Mouse (Mus musculus) hindbrain, embryonic 10.5 days (tissue): Measurements from ENCODE around the gene Atf3. TPM values are rescaled to one million over a fixed set of nuclear protein-coding genes. Genes with fewer than 3 reads are reported as not detected.

ENCODE experiments used
- DNase-seq: peaks from one replicate; pipeline ENCODE4 v3.0.0-alpha.2; 2017; ENCODE audit warnings: low spot score
- H3K27ac ChIP-seq: fragments of 300-500 bp; sonication (generic); 2 replicates; pipeline ENCODE4 v1.5.1; 2016; ENCODE audit warnings: mild to moderate bottlenecking, moderate library complexity
- H3K27me3 ChIP-seq: fragments of 300-500 bp; sonication (generic); 2 replicates; pipeline ENCODE4 v1.6.1; 2016; ENCODE audit warnings: mild to moderate bottlenecking; ENCODE audit not compliant: poor library complexity, insufficient read depth, severe bottlenecking
- H3K36me3 ChIP-seq: fragments of 300-500 bp; sonication (generic); 2 replicates; pipeline ENCODE4 v1.6.1; 2016; ENCODE audit warnings: mild to moderate bottlenecking, moderate library complexity
- H3K4me1 ChIP-seq: fragments of 300-500 bp; sonication (generic); replicated peaks from 2 replicates; pipeline ENCODE4 v1.6.1; 2016; ENCODE audit warnings: mild to moderate bottlenecking
- H3K4me3 ChIP-seq: fragments of 300-500 bp; sonication (generic); 2 replicates; pipeline ENCODE4 v1.5.1; 2016; ENCODE audit warnings: mild to moderate bottlenecking, moderate library complexity
- H3K9me3 ChIP-seq: fragments of 300-500 bp; sonication (generic); 2 replicates; pipeline ENCODE4 v1.6.1; 2016; ENCODE audit warnings: mild to moderate bottlenecking, moderate library complexity
- WGBS: fragments of 180-500 bp; shearing (Covaris S2); methylation state at CpG from one replicate; pipeline ENCODE4 v1.1.7; 2016; 5-methylcytosine and 5-hydroxymethylcytosine counted together
- polyA plus RNA-seq: library from polyadenylated mRNA; unstranded; fragments of >200 nt; fragmentation: Nextera tagmentation; extraction: Ambion mirVana; gene quantifications from 2 replicates; pipeline ENCODE4 v1.2.1, GENCODE M21; 2016

Atf3 gene
- polyA plus RNA-seq, 1 experiment from 2014 or later, result 2.4 TPM

DNA sequence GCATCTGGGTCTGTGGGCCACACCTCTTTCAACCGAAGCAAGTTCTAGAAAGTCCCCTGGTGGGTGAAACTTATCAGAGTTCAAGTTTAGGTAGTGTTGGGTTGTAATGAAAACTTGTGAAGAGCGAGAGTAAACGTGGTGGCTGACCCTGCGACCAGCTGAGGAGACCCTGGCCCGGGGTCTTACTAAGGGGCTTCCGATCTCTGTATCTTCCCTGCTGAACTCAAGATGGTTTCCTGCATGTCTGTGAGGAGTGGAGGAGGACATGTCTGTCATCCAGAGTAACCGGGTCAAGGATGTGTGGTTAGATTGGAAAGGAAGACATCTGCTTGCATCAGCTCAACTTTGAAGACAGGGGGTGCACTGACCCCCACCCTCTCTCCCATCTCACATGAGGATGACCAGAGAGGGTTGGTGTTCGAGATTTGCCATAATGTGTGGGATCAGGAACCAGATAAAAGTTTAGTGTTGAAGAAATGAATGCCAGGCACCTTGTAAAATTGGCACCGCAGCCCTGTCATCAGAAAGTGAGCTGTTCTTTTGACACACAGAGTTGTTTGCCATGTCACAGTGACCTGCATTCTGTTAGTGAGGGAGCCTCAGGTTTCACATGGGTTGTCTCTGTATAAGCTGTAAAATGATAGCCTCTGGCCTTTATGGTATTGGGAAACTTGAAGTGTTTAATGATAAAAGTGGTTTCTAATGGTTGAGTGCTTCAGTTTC lies 7.3 kb upstream of the Atf3 start:
- no peak for DNase-seq
- 55% methylated on average over 9 of the region's 9 CpGs for WGBS
- H3K27ac ChIP-seq, result peak overlapping the region; percentile 91

DNA sequence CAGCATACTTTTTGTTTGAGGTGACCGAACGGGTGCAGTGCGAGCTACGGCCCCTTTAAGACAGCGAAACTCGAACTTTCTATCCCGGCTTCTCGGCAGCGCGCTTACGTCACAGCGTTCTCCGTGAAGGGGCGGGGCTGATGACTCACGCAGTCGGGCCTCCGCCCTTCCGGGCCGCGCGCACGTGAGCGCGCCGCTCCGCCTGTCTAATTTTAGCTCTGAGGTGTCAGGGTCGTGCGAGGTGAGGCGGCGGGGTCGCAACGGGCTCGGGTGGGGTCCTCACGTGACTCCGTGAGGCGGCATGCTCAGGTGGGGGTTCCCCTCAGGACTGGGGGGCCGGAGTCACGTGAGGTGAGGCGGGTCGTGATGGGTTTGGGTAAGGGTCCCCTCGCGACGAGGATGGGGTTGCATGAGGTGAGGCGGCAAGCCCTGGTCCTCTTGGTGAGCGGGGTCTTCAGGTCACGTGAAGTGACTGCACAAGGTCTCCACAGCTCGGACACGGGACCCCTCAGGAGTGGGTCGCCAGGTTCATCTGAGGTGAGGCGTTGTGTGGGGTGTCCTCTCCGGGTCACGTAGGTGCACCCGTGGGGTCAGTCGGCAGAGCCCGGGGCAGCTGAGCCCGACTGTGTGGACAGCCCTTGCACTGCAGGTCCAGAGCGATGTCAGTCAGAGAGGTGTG lies 6.6 kb upstream of the Atf3 start:
- DNase-seq, result peak; percentile 92

More for the DNA sequence above, 7.3 kb upstream of the Atf3 start:
- Histone ChIP-seq H3K9me3 (no peaks in the 10 kb centered on the region), H3K36me3 (no peaks in the 10 kb centered on the region), H3K27me3 (no peaks in the 10 kb centered on the region), H3K4me3 (peak overlapping the region; percentile 85), H3K4me1 (peaks cover 21% of the 10 kb centered on the region)

DNA sequence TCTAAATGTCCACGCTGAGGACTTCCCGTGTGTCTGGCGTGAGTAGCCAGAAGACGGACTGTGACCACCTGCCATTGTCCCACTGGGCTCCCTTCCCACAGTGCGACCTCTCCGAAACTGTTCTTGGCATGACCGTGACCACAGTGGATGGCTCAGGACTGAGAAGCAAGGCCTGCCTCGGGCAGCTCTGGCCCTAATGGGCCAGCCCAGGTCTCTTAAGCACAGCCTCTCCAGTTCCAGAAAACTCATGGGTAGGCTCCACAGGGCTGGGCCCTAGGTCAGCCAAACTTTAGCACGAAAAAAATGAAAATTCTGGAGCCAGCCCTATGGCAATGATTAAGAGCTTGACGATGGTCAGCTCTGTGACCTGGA lies 6.1 kb upstream of the Atf3 start:
- Histone ChIP-seq H3K4me1 (peaks cover 21% of the 10 kb centered on the region), H3K36me3 (no peaks in the 10 kb centered on the region), H3K27ac (peak overlapping the region; percentile 91), H3K27me3 (no peaks in the 10 kb centered on the region), H3K9me3 (no peaks in the 10 kb centered on the region), H3K4me3 (peak overlapping the region; percentile 85)
- DNase-seq, result no peak
- 57% methylated on average over 10 of the region's 10 CpGs for WGBS

More for the DNA sequence above, 6.6 kb upstream of the Atf3 start:
- peak overlapping the region; percentile 85 for H3K4me3 ChIP-seq
- no peaks in the 10 kb centered on the region for H3K27me3 ChIP-seq
- no peaks in the 10 kb centered on the region for H3K9me3 ChIP-seq
- 2% methylated on average over 57 of the region's 57 CpGs for WGBS
- no peaks in the 10 kb centered on the region for H3K36me3 ChIP-seq
- H3K4me1 ChIP-seq, result peaks cover 21% of the 10 kb centered on the region
- peak overlapping the region; percentile 91 for H3K27ac ChIP-seq

DNA sequence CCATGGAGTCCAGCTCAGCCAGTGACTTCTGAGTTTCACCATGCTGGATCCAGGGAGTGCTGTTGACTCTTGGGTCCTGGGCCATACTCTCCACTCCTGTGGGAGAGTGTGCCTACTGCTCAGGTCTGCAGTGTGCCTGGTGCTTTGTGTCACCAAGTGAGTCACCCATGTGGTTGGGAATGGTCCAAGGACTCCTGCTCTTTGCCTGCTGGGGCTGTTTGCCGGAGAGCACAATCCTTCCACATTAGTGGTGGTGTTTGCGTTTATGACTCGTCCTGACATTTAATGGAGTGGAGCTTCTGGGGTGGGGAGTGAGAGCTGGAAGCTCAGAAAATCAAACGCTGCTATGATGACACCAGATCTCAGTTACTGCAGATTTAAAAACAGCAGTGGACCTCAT lies 4.2 kb upstream of the Atf3 start:
- H3K27ac ChIP-seq, result no peak overlapping the region
- no peaks in the 10 kb centered on the region for H3K9me3 ChIP-seq
- H3K4me1 ChIP-seq, result peaks cover 21% of the 10 kb centered on the region
- H3K36me3 ChIP-seq, result no peaks in the 10 kb centered on the region
- no peak overlapping the region for H3K4me3 ChIP-seq
- H3K27me3 ChIP-seq, result peaks cover 11% of the 10 kb centered on the region
- no peak for DNase-seq
- 88% methylated on average over 4 of the region's 4 CpGs for WGBS

DNA sequence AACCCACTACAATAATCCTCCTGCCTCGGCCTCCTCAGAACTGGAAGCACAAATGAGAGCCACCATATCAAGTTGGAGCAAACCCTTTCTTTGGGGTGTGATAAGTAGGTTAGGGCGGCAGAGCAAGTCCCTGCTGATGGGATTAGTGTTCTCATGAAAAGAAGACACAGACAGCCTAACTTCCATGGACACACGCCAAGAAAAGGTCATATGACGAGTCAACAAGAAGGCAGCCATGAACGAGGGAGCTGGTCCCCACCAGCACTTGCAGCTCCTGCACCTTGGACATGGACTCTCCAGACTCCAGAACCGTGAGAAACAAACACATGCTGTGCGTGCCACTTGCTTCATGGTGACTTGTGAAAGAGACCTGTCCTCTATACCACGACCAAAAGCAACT lies 2.7 kb upstream of the Atf3 start:
- H3K4me3 ChIP-seq, result no peak overlapping the region
- H3K9me3 ChIP-seq, result no peaks in the 10 kb centered on the region
- H3K4me1 ChIP-seq, result peaks cover 29% of the 10 kb centered on the region
- no peak overlapping the region for H3K27ac ChIP-seq
- peaks cover 11% of the 10 kb centered on the region for H3K27me3 ChIP-seq
- H3K36me3 ChIP-seq, result no peaks in the 10 kb centered on the region
- no peak for DNase-seq
- WGBS, result 83% methylated on average over 8 of the region's 8 CpGs

DNA sequence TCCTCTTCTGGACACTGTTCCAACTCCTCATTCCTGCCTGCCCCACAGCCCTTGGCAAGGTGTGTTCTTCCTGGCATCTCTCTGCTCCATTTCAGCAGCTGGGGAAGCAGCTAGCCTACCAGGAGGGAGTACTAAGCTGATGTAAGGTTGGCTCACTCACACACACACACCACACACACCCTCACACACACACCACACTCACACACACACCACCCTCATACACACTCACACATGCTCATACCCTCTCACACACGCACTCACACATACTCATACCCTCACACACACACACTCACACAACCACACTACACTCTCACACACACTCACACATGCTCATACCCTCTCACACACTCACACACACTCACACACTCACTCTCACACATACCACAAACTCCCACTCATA lies 1.9 kb upstream of the Atf3 start:
- no peaks in the 10 kb centered on the region for H3K36me3 ChIP-seq
- H3K9me3 ChIP-seq, result no peaks in the 10 kb centered on the region
- WGBS, result 92% methylated on average over 1 of the region's 1 CpGs
- no peak for DNase-seq
- H3K27me3 ChIP-seq, result peaks cover 11% of the 10 kb centered on the region
- H3K27ac ChIP-seq, result no peak overlapping the region
- H3K4me3 ChIP-seq, result no peak overlapping the region
- peaks cover 21% of the 10 kb centered on the region for H3K4me1 ChIP-seq

DNA sequence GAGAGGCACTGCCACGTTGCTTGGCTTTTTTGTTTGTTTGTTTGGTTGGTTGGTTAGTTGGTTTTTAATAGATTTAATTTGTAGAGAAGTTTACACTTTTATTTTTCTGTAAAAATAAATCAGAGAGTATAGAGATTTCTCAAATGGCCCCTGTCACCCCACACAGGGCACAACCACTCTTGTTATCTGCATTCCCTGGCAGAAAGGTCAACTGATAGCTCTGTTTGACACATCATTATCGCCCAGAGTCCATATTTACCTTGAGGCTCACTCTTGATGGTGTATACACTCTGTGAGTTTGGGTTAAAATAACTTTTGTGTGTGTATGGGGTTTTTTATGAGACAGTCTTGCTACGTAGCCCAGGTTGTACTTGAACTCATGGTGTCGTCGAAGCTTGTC lies 744 bp upstream of the Atf3 start:
- Histone ChIP-seq H3K27ac (no peak overlapping the region), H3K36me3 (no peaks in the 10 kb centered on the region), H3K27me3 (peaks cover 11% of the 10 kb centered on the region), H3K9me3 (no peaks in the 10 kb centered on the region), H3K4me3 (no peak overlapping the region), H3K4me1 (peaks cover 11% of the 10 kb centered on the region)
- no peak for DNase-seq
- WGBS, result 87% methylated on average over 5 of the region's 5 CpGs

DNA sequence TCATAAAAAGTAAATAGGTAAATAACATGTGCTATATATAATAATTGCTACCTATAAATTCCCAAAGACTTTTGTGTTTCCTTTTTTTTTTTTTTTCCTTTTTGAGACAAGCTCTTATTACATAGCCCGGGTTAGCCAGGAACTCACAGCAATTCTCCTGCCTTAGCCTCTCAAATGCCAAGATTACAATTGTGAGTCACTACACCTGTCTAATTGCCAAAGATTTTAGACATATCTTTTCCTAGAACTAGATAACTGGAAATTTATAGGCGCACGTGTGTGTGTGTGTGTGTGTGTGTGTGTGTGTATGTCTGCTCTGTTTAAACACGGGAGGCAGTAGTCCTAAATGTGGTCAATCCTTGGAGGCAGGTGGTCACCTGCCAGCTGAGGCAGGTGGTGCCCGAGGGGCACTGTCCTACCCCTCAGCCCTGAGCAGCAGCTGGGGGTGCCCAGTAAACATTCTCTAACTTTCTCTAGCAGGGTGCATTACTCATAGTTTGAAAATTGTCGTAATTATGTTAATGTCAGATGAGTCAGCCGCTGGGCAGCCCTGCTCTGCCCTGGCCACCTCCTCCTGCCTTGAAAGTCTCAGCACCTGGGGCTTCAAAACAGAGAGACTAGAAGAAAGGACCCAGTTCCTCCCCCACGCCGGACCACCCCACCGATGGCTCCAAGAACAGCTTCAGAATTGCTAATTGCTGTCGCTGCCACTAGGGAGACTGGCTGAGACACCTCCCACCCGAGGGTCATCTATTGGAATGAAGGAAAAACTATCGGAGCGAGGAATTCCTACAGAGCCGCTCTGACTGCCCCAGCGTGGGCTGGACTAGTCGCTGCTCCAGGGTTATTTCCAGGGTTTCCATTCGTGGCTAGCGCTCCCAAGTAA lies 1.8 kb downstream of the Atf3 start:
- Histone ChIP-seq H3K9me3 (no peaks in the 10 kb centered on the region), H3K27ac (no peak overlapping the region), H3K4me1 (peaks cover 10% of the 10 kb centered on the region), H3K36me3 (no peaks in the 10 kb centered on the region), H3K4me3 (peak overlapping the region; percentile 18; the same call in 1 of the 2 replicates), H3K27me3 (peaks cover 11% of the 10 kb centered on the region)
- no peak for DNase-seq
- 32% methylated on average over 19 of the region's 19 CpGs for WGBS

DNA sequence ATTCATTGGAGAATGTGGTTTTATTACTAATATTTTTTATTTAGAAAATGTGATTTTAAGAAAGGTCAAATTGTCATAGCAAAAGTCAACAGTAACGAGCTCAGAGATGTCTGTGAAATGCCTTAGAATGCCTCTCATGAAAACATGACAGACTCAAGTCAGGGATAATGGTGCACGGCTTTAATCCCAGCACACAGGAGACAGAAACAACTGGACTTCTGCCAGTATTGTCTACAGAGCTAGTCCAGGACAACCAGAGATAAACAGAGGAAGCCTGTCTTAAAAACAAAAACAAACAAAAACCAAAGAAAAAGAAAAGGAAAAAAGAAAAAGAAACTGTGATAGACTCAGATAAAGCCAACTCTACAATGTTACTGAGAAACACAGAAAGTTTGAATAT lies 6.7 kb downstream of the Atf3 start:
- Histone ChIP-seq H3K27ac (no peak overlapping the region), H3K9me3 (no peaks in the 10 kb centered on the region), H3K4me1 (peaks cover 2% of the 10 kb centered on the region), H3K4me3 (no peak overlapping the region), H3K27me3 (no peaks in the 10 kb centered on the region), H3K36me3 (no peaks in the 10 kb centered on the region)
- no peak for DNase-seq
- 73% methylated on average over 2 of the region's 2 CpGs for WGBS

DNA sequence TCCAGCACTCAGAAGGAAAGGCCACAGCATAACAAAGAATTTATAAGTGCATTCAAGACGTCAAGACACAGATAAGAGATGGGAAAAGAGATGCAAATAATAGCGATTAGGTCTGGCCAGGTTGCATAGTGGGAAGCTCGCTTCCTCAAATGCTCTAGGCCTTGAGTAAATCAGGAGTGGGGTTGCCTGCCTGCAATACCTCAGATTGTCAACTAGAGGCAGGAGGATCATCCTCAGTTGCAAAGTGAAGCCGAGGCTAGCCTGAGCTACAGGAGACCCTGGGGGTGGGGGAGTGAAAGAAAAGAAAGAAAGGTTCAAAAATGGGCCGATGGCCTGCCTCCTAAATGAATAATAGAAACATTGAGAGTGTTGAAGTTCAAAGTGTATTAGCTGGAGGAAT lies 12.0 kb downstream of the Atf3 start:
- Histone ChIP-seq H3K27ac (no peak overlapping the region), H3K4me3 (no peak overlapping the region), H3K36me3 (no peaks in the 10 kb centered on the region), H3K27me3 (no peaks in the 10 kb centered on the region), H3K9me3 (0 out of 2 replicates have a peak, but pooled peaks cover 2% of the 10 kb centered on the region), H3K4me1 (no peaks in the 10 kb centered on the region)
- no peak for DNase-seq
- 83% methylated on average over 5 of the region's 5 CpGs for WGBS

DNA sequence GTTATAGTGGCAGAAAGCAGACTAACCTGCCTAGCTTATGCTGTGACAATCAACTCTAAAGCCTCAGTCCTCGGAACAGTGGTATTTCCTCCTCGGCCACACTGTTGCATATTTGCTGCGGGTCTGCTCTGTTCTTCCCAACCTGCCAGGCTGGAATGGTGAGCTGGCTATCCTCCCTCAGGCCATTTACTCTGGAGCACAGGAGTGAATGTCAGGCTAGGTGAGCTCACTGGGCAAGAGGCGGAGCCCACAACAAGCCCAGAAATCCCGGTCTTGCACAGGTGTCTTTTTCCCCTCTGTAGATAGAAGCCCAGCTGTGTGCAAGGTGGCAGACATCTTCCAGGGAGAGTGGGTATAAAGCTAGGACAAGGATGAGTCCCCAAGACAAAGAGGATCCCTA lies 13.0 kb downstream of the Atf3 start:
- Histone ChIP-seq H3K36me3 (no peaks in the 10 kb centered on the region), H3K4me3 (no peak overlapping the region), H3K4me1 (no peaks in the 10 kb centered on the region), H3K27ac (no peak overlapping the region), H3K27me3 (no peaks in the 10 kb centered on the region), H3K9me3 (0 out of 2 replicates have a peak, but pooled peaks cover 2% of the 10 kb centered on the region)
- 77% methylated on average over 5 of the region's 5 CpGs for WGBS
- no peak for DNase-seq

DNA sequence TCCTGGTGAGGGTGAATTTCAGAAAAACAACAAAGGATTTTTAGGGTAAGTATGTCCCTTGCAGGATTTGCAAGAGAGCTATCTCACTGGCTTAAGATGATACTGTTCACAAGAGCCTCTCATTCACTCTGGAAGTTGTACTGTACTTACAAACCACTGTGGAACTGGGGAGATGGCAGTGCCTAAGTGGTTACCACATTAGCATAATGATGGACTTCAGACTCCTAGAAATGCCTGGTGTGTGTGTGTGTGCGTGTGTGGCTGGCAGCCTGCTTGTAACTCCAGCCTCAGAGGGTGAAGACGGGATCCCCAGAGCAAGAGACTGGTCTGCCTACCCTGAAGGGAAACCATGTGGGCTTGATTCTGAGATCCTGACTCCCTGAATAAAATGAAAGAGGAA lies 14.3 kb downstream of the Atf3 start:
- 73% methylated on average over 2 of the region's 2 CpGs for WGBS
- no peaks in the 10 kb centered on the region for H3K27me3 ChIP-seq
- DNase-seq, result no peak
- H3K9me3 ChIP-seq, result 0 out of 2 replicates have a peak, but pooled peaks cover 2% of the 10 kb centered on the region
- H3K4me3 ChIP-seq, result no peak overlapping the region
- no peak overlapping the region for H3K27ac ChIP-seq
- no peaks in the 10 kb centered on the region for H3K4me1 ChIP-seq
- H3K36me3 ChIP-seq, result no peaks in the 10 kb centered on the region
